Mouse (Mus musculus) thymus, postnatal 4 days (tissue): ENCODE results near the gene Smarce1.

Experiments
- DNase-seq: peaks from one replicate; pipeline ENCODE4 v3.0.0; 2021

Gene Smarce1

DNA sequence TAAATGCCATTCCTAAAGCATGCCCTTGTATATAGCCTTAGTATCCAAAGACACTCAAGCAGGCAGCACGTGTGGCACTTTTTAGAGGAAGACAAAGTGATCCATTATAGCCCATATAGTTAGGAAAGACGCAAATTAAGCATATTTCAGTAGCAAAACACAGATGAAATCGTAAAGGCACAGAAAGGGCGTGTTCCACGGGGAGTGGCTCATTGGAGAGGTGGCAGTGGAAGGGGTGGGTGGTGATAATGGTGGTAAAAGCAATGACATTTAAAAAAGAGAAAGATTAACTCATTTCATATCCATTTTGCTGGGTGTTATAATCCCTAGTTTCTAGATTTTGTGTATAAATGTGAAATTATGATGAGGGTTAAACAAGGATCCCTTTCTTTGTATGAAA lies 4.5 kb downstream of the Smarce1 start:
- no peak for DNase-seq

DNA sequence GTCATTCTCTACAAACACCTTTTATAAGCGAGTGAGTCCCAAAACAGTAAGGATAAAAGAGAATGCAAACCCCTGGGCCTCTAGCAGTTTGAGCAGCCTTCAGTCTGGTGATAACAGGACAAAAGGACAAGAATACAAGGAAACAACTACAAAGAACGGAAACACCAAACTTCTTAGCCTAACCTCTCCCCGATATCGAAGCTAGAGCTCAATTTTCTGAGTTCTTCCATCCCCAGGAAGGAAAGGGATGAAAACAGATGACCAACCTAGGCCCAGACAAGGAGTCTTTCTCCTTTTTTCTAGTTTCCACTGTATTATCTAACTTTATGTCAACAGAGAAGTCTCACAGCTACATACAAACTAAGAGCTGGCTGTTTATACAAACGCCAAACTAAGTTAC lies 7.5 kb downstream of the Smarce1 start:
- DNase-seq, result no peak

DNA sequence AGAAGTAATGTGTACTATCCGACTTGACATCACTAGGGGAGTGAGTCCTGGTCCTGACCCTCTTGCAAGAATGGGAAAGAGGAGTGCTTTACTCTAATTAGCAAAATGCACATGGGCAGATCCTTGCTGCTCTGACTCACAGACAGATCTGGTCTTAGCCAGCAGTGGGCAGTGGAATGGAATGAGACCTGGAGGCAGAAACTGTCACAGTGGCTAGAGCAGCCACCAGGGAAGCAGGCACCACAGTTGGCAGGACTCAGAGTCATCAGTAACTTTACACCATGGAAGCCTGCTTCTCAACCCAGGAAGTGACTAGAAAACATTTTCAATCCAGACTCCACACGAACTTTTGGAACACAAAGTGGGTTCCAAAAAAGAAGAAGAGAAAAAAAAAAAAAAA lies 9.0 kb downstream of the Smarce1 start:
- no peak for DNase-seq

DNA sequence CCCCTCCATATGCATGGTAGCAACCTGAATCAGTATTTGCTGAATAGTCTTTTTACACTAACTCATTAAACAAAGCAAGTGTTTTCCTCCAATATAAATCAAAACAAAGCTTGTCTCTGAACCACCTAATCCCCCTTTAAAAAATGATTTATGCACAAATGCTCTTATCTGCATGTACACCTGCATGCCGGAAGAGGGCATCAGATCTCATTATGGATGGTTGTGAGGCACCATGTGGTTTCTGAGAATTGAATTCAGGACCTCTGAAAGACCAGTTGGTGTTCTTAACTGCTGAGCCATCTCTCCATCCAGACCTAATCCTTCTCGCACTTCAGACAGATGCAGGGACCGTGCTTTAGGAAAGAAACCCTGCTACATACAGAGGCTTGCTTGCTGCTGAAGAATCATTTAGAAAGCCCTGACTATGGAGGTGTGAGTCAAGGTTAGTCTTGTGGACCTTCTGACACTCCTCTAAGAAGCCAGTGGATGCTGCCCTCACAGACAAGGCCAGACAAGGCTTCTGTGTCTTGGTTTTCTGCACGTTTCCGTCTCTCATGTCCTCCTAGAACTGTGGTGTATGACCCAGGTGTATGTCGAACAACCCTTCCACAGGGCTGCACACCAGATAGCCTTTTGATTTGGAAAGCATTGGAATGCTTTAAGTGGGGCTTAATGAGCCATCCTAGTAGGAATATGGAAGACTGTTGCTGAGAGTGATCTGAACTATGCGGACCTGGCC lies 13.4 kb downstream of the Smarce1 start:
- DNase-seq, result no peak

DNA sequence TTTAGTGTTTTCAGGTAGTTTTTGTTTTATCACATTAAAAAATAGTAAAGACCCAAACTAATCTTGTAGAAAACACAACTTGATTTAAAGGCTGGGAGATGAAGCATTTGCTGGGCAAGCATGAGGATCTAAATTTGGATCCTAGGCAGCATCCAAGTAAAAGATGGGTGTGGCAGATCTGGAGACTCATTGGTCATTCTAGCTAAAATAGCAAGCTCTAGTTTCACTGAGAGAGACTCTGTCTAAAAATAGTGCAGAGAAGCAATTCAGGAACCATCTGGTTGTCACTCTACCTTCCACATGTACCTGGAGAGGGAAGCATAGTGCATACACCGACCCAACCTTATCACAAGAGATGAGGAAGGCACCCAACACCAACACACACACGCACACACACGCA lies 14.6 kb downstream of the Smarce1 start:
- DNase-seq, result no peak

DNA sequence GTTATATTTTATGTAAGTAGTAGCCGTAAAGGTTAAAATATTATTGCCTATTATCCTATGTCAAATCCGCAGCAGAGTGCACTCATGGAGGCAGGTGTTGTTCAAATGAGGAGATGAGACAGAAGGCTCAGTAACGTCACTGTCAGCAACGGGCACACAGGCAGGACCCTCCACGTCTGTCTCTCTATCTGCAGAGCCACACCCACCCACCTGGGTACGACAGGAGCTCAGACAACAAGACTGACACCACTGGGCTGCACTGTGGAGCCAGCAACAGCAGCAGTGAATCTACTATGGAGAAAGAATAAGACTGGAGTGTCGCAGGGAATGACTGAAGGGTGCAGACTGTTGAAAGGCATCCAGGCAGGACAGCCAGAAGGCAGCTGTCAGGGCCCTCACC lies 18.1 kb downstream of the Smarce1 start:
- DNase-seq, result no peak

DNA sequence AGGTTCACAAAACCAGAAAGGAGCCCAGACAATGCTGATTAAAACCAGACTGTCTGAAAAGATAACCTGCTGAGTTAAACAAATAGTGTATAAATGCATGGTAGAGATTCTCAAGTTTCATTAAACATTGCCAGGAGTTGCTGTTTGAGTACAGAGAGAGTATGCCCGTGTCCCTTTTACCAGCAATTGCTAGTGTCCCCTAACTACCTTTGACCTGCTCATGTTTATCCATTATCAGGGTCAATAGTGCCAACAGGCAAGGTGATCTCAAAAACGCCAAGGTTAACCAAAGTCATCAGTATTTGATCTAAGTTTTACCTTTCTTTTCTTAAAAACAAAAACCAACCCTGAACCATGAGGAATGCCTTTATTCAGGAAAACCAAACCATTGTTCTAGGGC lies 18.9 kb downstream of the Smarce1 start:
- no peak for DNase-seq

DNA sequence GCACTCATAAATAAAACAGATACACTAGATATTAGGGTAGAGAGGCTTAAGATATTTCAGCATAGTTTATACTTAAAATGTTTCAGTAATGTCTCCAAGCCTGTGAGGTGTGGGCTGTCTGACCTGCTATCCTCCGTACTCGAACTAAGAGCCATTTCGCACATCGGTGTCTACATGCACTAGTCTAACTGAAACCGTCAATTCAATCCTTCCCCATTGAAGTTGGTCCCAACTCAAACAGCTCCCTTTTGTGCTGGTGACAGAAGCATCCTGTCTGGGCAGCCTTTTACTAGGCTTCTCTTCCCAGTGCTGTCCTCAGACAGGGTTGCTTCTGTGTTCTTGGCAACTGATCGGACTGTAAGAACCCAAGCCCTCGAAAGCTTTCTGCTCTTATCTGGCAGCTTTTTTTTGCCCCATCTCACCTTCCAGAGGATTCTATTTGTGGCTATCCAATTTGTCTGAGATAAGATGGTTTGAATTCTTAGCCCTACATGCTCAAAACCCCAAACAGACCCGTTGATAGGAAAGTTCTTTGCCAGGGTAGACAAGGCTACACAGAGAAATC lies 22.6 kb downstream of the Smarce1 start:
- no peak for DNase-seq

DNA sequence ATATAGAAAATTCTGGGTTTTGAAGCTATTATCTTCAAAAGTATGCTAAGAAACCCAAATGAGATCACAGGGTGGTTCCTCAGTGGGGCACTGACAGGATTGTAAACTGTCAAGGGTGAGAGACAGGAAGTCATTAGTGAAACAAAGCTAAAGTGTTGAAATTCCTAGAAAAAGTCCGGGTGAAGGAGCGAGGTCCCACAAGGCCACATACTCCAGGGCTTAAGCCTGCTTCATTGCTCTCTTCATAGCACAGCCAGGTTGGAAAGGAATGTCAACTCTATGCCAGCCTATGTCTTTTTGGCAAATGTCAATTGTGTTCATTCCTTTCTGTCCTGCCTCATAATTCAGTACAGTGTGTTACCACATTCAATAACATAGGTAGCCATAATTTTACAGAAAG lies 23.4 kb downstream of the Smarce1 start:
- no peak for DNase-seq

DNA sequence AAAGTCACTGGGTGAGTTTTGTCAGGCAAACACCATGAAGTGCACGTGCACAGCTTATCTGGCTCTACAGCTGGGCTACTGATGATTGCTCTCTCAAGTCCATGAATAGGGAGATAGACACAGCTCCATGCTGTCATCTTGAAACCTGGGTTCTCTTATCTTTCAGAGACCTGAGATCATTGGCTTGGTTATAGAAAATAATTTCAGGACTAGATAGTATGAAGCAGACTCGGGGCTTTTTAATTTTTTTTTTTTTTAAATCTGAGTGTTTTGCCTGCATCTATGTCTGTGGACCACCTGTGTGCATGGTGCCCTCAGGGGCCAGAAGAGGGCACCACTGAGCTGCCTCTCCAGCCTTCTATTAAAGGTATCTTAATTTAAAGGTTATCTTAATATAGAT lies 23.9 kb downstream of the Smarce1 start:
- DNase-seq, result peak; percentile 74

DNA sequence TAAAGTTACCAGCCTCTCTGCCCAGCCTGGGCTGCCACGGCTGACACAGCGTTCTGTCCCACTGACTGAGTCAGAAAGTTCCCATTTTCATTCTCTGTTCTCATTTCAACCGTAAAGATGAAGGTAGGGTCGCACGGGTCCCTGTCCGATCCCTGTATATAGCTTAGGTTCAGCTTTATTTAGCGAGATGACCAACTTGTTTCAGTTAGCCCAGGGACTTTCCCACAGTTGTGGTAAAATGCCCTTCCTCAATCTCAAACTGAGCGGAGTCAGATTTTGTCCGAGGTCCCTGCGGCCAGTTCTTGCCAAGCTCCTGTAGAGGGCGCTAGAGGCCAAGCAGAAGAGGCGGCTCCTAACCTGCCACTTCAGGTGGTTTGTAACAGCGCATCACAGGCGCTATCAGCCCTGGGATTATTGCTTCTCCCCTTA lies 41.6 kb downstream of the Smarce1 start:
- peak; percentile 81 for DNase-seq

DNA sequence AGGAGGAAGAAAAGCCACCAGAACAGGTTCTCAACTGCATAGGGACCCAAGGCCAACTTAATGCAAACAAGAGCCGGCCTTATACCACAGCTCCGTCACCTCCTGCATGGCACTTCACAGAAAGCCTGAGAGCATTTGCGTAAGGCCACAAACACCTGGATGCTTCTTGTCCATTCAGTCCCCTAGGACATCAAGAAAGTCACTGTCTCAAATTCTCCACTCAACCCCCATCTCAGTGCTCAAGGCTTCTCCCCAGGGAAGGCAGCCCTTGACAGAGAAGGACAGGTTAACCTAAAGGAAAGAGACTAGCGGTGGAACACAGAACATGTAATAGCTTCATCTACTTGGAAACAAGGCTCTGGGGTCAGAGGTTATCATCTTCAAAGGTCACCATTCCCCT lies 43.5 kb downstream of the Smarce1 start:
- DNase-seq, result no peak

DNA sequence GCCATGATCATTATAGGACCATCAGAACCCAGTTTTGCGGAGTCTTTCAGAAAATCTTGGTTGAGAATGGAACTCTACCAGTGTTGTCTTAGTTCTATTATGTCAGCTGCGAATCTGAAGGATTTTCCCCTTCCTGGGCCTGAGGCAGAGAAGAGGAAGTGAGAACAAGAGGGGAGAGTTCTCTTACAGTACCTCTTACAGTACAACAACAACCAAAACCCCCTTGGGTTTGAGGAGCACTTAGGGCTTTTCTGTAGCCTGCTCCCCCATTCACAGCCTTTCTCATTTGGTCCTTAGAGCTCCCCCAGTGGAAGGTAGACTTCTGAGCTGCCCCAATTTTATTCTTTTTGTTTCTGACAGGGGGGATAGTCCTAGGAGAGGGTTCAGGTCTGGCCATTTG lies 44.0 kb downstream of the Smarce1 start:
- no peak for DNase-seq

DNA sequence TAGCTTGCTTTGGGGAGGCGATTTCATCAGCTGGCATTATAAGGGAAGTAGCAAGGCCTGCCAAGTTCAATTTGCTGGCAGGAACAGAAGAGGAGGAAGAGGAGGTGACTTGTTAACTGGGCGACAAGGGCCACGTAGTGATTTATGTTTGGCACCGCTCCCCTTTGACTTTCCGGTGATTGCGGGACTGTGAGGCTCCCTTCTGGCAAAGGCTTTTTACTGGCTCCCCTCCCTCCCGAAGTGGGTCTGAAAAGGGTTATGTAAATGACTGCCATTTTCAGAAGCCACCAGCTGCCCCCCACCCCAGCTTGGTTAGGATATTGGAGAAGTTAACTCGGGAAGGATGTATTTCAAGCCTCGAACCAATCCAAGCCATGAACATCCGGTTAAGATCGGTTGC lies 48.2 kb downstream of the Smarce1 start:
- DNase-seq, result no peak

DNA sequence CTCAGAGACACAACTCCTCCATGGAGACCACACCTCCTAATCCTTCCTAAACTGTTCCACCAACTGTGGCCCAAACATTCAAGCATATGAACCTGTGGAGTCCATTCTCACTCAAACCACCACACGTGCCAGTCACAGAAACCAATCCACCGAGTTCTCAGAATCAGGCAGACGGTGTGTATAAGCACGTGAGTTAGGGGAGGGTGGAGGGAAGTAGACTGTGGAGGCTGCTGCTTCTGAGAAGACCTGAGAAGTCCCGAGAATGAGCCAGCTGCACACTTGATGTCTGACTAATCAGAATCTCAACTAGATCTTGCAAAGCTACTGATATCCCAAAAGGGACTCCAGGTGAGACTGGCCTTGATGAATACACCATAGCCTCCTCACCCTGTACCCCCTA lies 50.7 kb downstream of the Smarce1 start:
- DNase-seq, result no peak

DNA sequence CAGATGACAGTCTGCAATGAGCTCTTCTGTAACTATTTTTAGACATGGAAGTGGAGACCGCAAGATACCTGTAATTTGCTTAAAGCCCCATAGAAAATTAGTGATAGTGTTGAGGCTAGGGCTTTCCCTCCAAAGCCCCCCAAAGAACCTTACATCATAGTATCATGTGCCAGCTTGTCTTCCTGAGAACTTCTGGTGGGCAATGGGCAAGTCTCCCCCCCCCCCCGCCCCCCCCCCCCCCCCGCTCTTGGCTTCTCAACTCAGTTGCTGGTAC lies 53.0 kb downstream of the Smarce1 start:
- no peak for DNase-seq

DNA sequence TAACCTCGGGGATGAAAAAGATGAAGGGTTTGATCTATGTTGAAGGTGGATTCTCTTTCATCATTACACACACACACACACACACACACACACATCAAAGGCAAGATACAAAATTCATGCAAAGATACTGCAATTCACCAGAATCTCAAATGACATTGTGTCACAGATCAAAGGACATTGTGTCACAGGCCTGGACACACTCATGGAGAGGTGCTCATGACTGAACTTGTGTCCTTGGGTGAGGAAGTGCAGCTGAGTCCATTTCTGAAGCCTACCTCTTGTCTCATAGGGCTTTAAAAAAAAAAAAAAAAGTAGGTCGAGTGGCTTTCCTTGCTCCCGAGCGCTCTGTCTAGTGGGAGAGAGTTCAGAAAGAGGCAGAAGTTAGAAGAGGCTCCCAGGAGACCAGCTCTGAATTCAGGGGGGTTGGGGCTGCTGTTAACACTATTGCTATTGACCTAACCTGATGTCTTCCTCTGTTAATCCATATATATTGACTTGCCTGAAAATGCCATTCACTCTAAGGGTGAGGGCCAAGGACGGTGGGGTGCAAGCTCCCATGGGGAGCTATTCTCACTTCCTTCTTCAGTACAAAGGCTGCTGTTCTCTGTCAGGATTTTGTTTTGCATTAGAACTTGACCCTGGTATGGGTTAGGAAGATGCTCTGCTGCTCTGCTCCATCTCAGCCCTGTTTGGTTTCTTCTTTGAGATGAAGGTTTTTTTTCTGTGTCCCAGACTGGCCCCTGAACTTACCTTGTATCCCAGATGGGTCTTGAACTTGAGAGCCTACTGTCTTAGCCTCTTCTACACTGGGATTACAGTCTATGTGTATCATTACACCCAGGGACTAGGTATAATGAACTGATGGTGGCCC lies 53.5 kb downstream of the Smarce1 start:
- no peak for DNase-seq

DNA sequence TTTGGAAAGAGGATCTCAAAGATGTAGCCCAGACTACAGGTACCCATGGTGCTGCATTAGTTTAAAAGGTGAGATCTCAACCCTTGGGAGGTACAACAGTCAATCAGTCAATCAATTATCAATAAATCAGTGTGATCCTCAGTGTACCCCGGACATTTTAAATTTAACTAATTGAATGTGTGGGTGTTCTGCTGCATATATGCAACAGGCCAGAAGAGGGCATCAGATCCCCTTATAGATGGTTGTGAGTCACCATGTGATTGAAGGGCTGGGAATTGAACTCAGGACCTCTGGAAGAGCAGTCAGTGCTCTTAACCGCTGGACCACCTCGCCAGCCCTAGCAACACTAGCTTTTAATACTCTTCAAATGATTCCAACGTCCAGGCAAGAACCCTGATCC lies 58.8 kb downstream of the Smarce1 start:
- DNase-seq, result peak; percentile 24

DNA sequence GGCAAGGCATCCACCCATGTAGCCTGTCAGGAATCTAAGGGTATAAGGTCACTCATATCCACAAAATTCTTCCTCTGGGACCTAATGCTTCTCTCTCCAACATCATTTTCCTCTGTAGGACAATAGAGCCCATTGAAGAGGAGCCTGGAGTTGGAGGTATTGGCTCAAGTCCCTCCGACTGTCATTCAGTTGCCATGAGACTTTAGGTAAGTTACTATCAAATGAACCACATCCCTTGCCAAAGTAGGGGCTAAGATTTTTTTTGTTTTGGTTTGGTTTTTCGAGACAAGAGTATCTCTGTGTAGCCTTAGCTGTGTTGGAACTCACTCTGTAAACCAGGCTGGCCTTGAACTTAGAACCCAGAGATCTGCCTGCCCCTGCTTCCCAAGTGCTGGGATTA lies 59.4 kb downstream of the Smarce1 start:
- DNase-seq, result no peak

DNA sequence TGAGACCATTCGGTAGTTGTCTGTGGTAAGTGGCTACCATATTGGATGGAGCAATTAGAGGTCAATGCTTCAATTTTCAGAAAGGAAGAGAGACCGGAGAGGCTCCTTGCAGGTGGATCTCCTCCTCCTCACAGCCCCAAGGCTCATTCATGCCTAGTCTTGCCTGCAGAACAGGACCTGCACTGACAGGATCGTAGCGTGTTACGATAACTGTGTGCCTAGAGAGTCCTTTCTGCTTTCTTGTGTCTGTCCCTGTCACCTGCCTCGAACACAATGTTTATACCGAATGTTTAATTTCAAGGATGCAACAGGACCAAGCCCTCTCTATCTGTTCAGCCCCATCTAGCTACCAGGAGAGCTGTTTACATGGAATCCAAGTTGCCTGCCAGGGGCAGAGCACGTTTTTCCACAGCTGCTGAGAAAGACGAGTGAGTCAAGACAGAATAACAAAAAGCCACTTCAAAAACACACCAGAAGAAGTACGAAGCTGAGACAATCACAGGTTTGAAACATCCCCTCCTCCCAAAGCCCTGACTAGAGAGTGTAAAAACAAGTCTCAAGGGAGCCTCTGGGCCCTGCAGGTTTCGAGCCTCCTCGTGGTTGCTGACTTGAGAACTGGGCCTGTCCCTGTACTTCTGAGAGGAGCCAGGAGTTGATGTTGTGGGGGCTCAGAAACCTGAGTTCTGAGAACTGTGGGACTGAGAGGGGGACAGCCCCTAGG lies 60.1 kb downstream of the Smarce1 start:
- peak; percentile 64 for DNase-seq

DNA sequence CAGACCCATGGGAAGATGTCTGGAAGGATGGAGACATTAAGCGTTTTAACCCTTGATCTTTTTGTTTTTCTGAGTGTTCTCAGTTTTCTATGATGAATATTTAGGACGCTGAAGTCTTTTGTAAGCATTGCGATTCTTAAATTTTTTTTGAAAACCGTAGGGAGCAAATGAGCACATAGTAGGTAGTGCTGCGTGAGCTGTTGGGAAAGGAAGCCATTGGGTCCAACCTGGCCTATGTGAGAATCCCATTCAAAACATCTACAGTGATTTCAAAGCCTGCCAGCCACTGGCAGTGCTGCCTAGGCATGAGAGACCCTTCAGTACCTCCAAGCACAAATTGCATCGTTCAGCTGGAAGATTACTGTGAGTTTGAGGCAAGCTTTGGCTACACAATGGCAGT lies 60.8 kb downstream of the Smarce1 start:
- DNase-seq, result peak; percentile 13

DNA sequence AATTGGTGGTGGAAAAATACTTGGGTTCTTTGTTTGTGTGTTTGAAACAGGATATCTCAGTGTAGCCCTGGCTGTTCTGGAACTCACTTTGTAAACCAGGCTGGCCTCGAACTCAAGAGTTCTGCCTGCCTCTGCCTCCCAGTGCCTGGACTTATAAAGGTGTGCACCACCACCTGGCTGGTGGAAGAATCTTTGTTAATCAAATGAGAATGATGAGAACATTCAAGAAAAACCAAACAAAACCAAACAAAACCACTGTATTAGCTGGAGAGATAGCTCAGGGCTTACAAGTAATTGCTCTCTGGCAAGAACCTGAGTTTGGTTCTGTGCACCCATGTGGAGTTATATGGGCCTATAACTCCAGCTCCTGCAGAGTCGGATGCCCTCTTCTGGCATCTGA lies 61.4 kb downstream of the Smarce1 start:
- no peak for DNase-seq

DNA sequence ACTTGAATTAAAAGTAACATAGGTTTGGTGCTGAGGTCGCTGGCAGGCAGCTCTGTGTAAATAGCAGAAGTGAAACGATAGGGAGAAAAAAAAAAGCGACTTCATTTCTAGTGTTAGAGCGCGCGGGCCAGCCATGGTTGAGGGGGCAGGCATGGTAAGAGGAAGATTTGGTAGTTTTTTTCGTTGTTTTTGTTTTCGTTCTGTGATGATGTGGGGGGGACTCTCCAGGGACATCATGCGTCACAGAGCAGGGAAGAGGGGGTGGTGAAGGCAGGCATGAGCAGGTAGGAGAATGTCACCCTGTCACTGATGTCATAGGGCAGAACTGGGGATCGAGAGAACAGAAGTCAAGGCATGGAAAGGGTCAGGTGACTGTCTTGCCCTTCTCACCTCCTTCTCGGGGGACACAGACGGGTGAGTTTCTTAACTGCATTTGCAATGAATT lies 62.8 kb downstream of the Smarce1 start:
- peak; percentile 23 for DNase-seq

DNA sequence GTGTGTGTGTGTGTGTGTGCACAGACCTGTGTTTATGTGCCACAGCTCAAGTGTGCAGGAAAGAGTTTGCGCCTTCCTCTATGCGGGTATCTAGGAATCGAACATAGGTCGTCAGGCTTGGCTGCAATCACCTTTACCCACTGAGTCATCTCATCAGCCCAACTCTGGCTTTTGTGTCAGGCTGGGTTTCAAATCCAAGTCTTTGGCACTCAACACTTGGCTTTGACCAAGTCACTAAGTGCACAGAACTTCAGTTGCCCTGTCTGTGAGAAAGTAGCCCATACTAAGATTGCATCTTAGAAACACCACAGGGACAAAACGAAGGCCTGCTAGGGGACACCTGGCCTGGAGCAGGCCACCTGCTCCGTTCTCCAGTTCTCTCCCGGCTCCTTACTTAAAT lies 63.2 kb downstream of the Smarce1 start:
- DNase-seq, result peak; percentile 14
